Mouse (Mus musculus): Measurements from ENCODE around the gene Bicral. TPM values are rescaled to one million over a fixed set of nuclear protein-coding genes. Genes with fewer than 3 reads are reported as not detected.
"Not testable (repeated sequence)": the region's sequence is repeated elsewhere in the genome, so short reads cannot be mapped to it uniquely, and the experiment has no call there.

Bicral gene
- polyA plus RNA-seq, 1 experiment from 2014 or later, result 10.8 TPM

- no peak overlapping the region for H3K4me3 ChIP-seq (ENCODE audit: low read depth, low read length)
- H3K27me3 ChIP-seq (ENCODE audit: control insufficient read depth, insufficient read depth, low read length), result no peaks in the 10 kb centered on the region
- H3K27ac ChIP-seq (ENCODE audit: low read depth, low read length), result no peak overlapping the region
- H3K9ac ChIP-seq (replicated peaks; ENCODE audit: low read depth, low read length), result no peak overlapping the region
- peaks cover 29% of the 10 kb centered on the region for H3K36me3 ChIP-seq (ENCODE audit: control insufficient read depth, insufficient read depth, low read length)
- ATAC-seq (ENCODE audit: low read depth), result no peak
- no peak overlapping the region for H3K4me2 ChIP-seq (ENCODE audit: low read depth, low read length)
- WGBS, result 90% methylated on average over 10 of the region's 10 CpGs
- no peaks in the 10 kb centered on the region for H3K4me1 ChIP-seq (ENCODE audit: control insufficient read depth, insufficient read depth, low read length)
- no peaks in the 10 kb centered on the region for H3K9me3 ChIP-seq (ENCODE audit: control insufficient read depth, low read length)
These were observed 49.9 kb downstream of the Bicral start for GRCm38 (mm10) chr17:46808376-46808775.

- Histone ChIP-seq H3K27me3 (ENCODE audit: control insufficient read depth, insufficient read depth, low read length) (no peaks in the 10 kb centered on the region), H3K4me2 (ENCODE audit: low read depth, low read length) (no peak overlapping the region), H3K9ac (replicated peaks; ENCODE audit: low read depth, low read length) (no peak overlapping the region), H3K4me3 (ENCODE audit: low read depth, low read length) (no peak overlapping the region), H3K9me3 (ENCODE audit: control insufficient read depth, low read length) (no peaks in the 10 kb centered on the region), H3K36me3 (ENCODE audit: control insufficient read depth, insufficient read depth, low read length) (peaks cover 37% of the 10 kb centered on the region), H3K4me1 (ENCODE audit: control insufficient read depth, insufficient read depth, low read length) (no peaks in the 10 kb centered on the region), H3K27ac (ENCODE audit: low read depth, low read length) (no peak overlapping the region)
- ATAC-seq (ENCODE audit: low read depth), result no peak
- 86% methylated on average over 6 of the region's 6 CpGs for WGBS
These were observed 56.5 kb downstream of the Bicral start for GRCm38 (mm10) chr17:46801761-46802160.

GRCm38 (mm10) chr17:46799680-46800079 lies 58.6 kb downstream of the Bicral start:
- no peak overlapping the region for H3K9ac ChIP-seq (replicated peaks; ENCODE audit: low read depth, low read length)
- no peaks in the 10 kb centered on the region for H3K27me3 ChIP-seq (ENCODE audit: control insufficient read depth, insufficient read depth, low read length)
- 80% methylated on average over 10 of the region's 10 CpGs for WGBS
- H3K9me3 ChIP-seq (ENCODE audit: control insufficient read depth, low read length), result no peaks in the 10 kb centered on the region
- H3K27ac ChIP-seq (ENCODE audit: low read depth, low read length), result no peak overlapping the region
- no peaks in the 10 kb centered on the region for H3K4me1 ChIP-seq (ENCODE audit: control insufficient read depth, insufficient read depth, low read length)
- H3K4me3 ChIP-seq (ENCODE audit: low read depth, low read length), result no peak overlapping the region
- H3K36me3 ChIP-seq (ENCODE audit: control insufficient read depth, insufficient read depth, low read length), result peaks cover 27% of the 10 kb centered on the region
- H3K4me2 ChIP-seq (ENCODE audit: low read depth, low read length), result no peak overlapping the region
- no peak for ATAC-seq (ENCODE audit: low read depth)

GRCm38 (mm10) chr17:46797386-46797785 lies 60.9 kb downstream of the Bicral start:
- H3K4me2 ChIP-seq (ENCODE audit: low read depth, low read length), result no peak overlapping the region
- H3K9ac ChIP-seq (replicated peaks; ENCODE audit: low read depth, low read length), result no peak overlapping the region
- 69% methylated on average over 8 of the region's 8 CpGs for WGBS
- no peak overlapping the region for H3K27ac ChIP-seq (ENCODE audit: low read depth, low read length)
- no peaks in the 10 kb centered on the region for H3K9me3 ChIP-seq (ENCODE audit: control insufficient read depth, low read length)
- peaks cover 24% of the 10 kb centered on the region for H3K36me3 ChIP-seq (ENCODE audit: control insufficient read depth, insufficient read depth, low read length)
- no peaks in the 10 kb centered on the region for H3K27me3 ChIP-seq (ENCODE audit: control insufficient read depth, insufficient read depth, low read length)
- ATAC-seq (ENCODE audit: low read depth), result no peak
- no peaks in the 10 kb centered on the region for H3K4me1 ChIP-seq (ENCODE audit: control insufficient read depth, insufficient read depth, low read length)
- H3K4me3 ChIP-seq (ENCODE audit: low read depth, low read length), result no peak overlapping the region

GRCm38 (mm10) chr17:46796743-46797142 lies 61.5 kb downstream of the Bicral start:
- ATAC-seq (ENCODE audit: low read depth), result no peak

GRCm38 (mm10) chr17:46792963-46793362 lies 65.3 kb downstream of the Bicral start:
- Histone ChIP-seq H3K27me3 (ENCODE audit: control insufficient read depth, insufficient read depth, low read length) (no peaks in the 10 kb centered on the region), H3K4me3 (ENCODE audit: low read depth, low read length) (no peak overlapping the region), H3K4me1 (ENCODE audit: control insufficient read depth, insufficient read depth, low read length) (no peaks in the 10 kb centered on the region), H3K4me2 (ENCODE audit: low read depth, low read length) (no peak overlapping the region), H3K9ac (replicated peaks; ENCODE audit: low read depth, low read length) (no peak overlapping the region), H3K36me3 (ENCODE audit: control insufficient read depth, insufficient read depth, low read length) (no peaks in the 10 kb centered on the region), H3K9me3 (ENCODE audit: control insufficient read depth, low read length) (no peaks in the 10 kb centered on the region), H3K27ac (ENCODE audit: low read depth, low read length) (no peak overlapping the region)
- 92% methylated on average over 2 of the region's 2 CpGs for WGBS
- ATAC-seq (ENCODE audit: low read depth), result no peak

More at GRCm38 (mm10) chr17:46796743-46797142, 61.5 kb downstream of the Bicral start:
- H3K9ac ChIP-seq (replicated peaks; ENCODE audit: low read depth, low read length), result no peak overlapping the region
- WGBS, result 96% methylated on average over 4 of the region's 4 CpGs
- H3K4me3 ChIP-seq (ENCODE audit: low read depth, low read length), result no peak overlapping the region
- H3K27me3 ChIP-seq (ENCODE audit: control insufficient read depth, insufficient read depth, low read length), result no peaks in the 10 kb centered on the region
- no peak overlapping the region for H3K27ac ChIP-seq (ENCODE audit: low read depth, low read length)
- no peak overlapping the region for H3K4me2 ChIP-seq (ENCODE audit: low read depth, low read length)
- no peaks in the 10 kb centered on the region for H3K9me3 ChIP-seq (ENCODE audit: control insufficient read depth, low read length)
- peaks cover 19% of the 10 kb centered on the region for H3K36me3 ChIP-seq (ENCODE audit: control insufficient read depth, insufficient read depth, low read length)
- no peaks in the 10 kb centered on the region for H3K4me1 ChIP-seq (ENCODE audit: control insufficient read depth, insufficient read depth, low read length)

- not testable (repeated sequence) for H3K4me1 ChIP-seq (ENCODE audit: control insufficient read depth, insufficient read depth, low read length); H3K4me2 ChIP-seq (ENCODE audit: low read depth, low read length); ATAC-seq (ENCODE audit: low read depth); H3K36me3 ChIP-seq (ENCODE audit: control insufficient read depth, insufficient read depth, low read length); H3K9me3 ChIP-seq (ENCODE audit: control insufficient read depth, low read length); H3K4me3 ChIP-seq (ENCODE audit: low read depth, low read length); H3K27ac ChIP-seq (ENCODE audit: low read depth, low read length); H3K27me3 ChIP-seq (ENCODE audit: control insufficient read depth, insufficient read depth, low read length); H3K9ac ChIP-seq (replicated peaks; ENCODE audit: low read depth, low read length)
- WGBS, result 55% methylated on average over 2 of the region's 2 CpGs
These were observed 70.3 kb downstream of the Bicral start for GRCm38 (mm10) chr17:46787974-46788373.

GRCm38 (mm10) chr17:46786952-46787351 lies 71.3 kb downstream of the Bicral start:
- no peaks in the 10 kb centered on the region for H3K4me1 ChIP-seq (ENCODE audit: control insufficient read depth, insufficient read depth, low read length)
- H3K9ac ChIP-seq (replicated peaks; ENCODE audit: low read depth, low read length), result no peak overlapping the region
- no peaks in the 10 kb centered on the region for H3K27me3 ChIP-seq (ENCODE audit: control insufficient read depth, insufficient read depth, low read length)
- H3K4me3 ChIP-seq (ENCODE audit: low read depth, low read length), result no peak overlapping the region
- H3K27ac ChIP-seq (ENCODE audit: low read depth, low read length), result no peak overlapping the region
- ATAC-seq (ENCODE audit: low read depth), result no peak
- no peaks in the 10 kb centered on the region for H3K36me3 ChIP-seq (ENCODE audit: control insufficient read depth, insufficient read depth, low read length)
- no peaks in the 10 kb centered on the region for H3K9me3 ChIP-seq (ENCODE audit: control insufficient read depth, low read length)
- 96% methylated on average over 5 of the region's 5 CpGs for WGBS
- no peak overlapping the region for H3K4me2 ChIP-seq (ENCODE audit: low read depth, low read length)

- Histone ChIP-seq H3K4me3 (ENCODE audit: low read depth, low read length) (peak overlapping the region; percentile 59), H3K27ac (ENCODE audit: low read depth, low read length) (no peak overlapping the region), H3K27me3 (ENCODE audit: control insufficient read depth, insufficient read depth, low read length) (no peaks in the 10 kb centered on the region), H3K4me1 (ENCODE audit: control insufficient read depth, insufficient read depth, low read length) (peaks cover 8% of the 10 kb centered on the region; the same call in 1 of the 2 replicates), H3K9me3 (ENCODE audit: control insufficient read depth, low read length) (no peaks in the 10 kb centered on the region), H3K9ac (replicated peaks; ENCODE audit: low read depth, low read length) (no peak overlapping the region), H3K4me2 (ENCODE audit: low read depth, low read length) (0 out of 2 replicates have a peak overlapping the region, but pooled peaks have one; percentile 51), H3K36me3 (ENCODE audit: control insufficient read depth, insufficient read depth, low read length) (peaks cover 14% of the 10 kb centered on the region)
- peak; percentile 28; the same call in 1 of the 2 replicates for ATAC-seq (ENCODE audit: low read depth)
- 69% methylated on average over 2 of the region's 2 CpGs for whole genome bisulfite sequencing
These were observed 75.1 kb downstream of the Bicral start for GRCm38 (mm10) chr17:46783222-46783565.
